Mouse (Mus musculus) heart, adult 8-10 months (tissue): Measurements from ENCODE around the gene Colca2. TPM values are rescaled to one million over a fixed set of nuclear protein-coding genes. Genes with fewer than 3 reads are reported as not detected.

Source experiments
- DNase-seq: peaks from one replicate; pipeline ENCODE4 v3.0.0; 2022; ENCODE audit warnings: low spot score
- total RNA-seq, 4 experiments: library from RNA; stranded (reverse); gene quantifications; 2 replicates each; pipeline ENCODE4 v1.2.4; 2022

The Colca2 gene
- 1 to 10 TPM in 3 of 4 experiments, under 1 TPM in 1; 0.92 to 1.9 (median 1.4) TPM for total RNA-seq

GRCm38 (mm10) chr9:51278500-51279381, at the start of gene Colca2:
Gene Colca2 (minus strand): TSS chr9:51278569.
- peak; percentile 72 for DNase-seq

DNA sequence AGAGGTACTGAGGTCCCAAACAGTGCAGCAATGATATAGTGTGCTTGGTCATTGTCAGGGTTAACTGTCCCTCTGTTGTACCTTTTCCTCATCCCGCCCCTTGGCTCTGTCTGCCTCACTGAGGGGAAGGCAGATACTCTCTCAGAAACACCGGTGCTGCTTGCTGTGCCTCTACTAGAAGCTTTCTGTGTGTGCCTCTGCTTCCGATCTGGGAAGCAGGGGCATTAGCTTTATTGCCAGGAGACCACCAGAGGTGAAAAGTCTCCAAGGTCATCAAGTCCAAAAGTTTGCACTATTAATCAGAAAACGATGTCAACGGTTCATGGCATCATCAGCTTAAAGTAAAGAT, 49.2 kb upstream of the Colca2 start:
- no peak for DNase-seq

DNA sequence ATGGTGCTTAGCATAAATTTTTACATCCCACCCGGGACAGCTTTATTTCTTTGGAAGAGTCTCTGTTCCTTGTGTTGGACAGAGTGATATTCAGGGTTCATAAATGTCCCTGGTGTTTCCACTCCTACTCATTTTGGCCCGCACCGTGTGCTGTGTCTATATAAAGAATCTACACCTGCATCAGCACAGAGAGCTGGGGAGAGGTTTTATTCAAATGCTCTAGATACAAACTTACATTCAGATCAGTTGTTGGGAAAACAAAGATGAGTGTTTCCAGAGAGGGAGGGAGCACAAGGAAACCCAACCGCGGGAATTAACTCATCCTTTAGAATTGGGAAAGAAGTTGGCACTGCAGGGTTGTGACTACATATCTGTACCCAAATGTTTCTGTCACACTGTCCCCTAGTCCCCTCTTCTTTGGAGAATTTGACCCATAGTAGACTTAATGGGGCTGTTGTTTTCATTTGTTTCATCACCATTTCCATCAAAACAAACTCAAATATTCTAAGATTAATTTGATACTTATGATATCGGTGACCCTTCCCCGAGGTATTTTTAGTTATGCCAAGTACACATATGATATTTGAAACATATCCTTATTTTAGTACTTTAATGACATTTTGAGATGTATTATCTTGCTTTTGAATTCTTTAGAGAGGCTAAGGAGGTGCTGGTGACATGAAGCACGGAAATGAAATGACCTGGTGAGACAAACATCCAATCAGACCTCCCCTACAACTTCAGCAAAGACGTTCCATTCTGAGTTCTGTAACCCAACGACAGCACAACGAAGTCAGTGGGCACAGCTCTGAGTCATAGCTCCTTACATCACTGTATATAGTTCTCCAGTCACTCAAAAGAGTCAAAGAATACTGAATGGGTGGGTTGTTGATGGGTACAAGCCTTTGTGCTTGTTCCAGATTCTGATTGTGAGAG, 48.5 kb upstream of the Colca2 start:
- no peak for DNase-seq

GRCm38 (mm10) chr9:51324406-51325065, 46.2 kb upstream of the Colca2 start:
- DNase-seq = no peak

- DNase-seq = no peak
These were observed 41.7 kb upstream of the Colca2 start for GRCm38 (mm10) chr9:51320096-51320495.

- no peak for DNase-seq
These were observed 39.9 kb upstream of the Colca2 start for GRCm38 (mm10) chr9:51318246-51318645.

GRCm38 (mm10) chr9:51317322-51317721, 39.0 kb upstream of the Colca2 start:
- DNase-seq = no peak

GRCm38 (mm10) chr9:51315402-51316063, 37.2 kb upstream of the Colca2 start:
- no peak for DNase-seq

- DNase-seq = no peak
These were observed 34.4 kb upstream of the Colca2 start for GRCm38 (mm10) chr9:51312554-51313317.

- DNase-seq = no peak
These were observed 32.1 kb upstream of the Colca2 start for GRCm38 (mm10) chr9:51310515-51310914.

DNA sequence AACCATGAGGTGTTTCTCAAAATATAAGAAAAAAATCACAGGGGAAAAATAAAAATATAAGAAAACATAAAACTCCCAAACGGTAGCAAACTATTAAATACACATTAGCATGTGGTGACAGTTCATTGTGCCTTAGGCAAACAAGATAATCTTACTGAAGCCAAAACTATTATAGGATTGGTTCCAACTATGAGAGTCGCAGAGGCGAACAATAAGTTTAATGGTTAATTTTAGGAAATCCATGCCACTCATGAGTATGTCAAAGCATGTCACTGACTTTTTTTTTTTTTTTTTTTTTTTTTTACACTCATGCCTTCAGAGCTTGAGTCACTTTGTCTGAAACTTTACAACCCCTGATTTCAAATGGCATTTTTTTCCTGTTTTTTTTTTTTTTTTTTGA, 28.0 kb upstream of the Colca2 start:
- no peak for DNase-seq

DNA sequence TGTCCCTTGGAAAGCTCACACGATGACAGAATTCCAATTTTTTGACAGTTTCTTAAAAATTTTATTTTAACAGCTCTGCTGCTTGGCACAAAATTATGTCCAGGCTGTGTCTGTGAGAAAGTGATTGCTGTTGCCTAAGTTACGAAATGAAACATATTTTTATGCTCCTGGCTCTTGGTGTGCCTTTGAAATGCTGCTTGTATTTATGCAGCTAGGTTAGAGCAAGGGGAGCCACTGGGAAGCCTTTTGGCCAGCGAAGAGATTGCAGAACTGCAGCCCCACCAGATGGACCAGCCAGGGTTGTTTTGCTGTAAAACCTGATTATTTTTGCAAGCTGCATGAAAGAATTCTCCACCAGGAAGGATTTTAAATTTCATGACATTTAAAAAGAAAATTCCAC, 26.8 kb upstream of the Colca2 start:
- DNase-seq = no peak

DNA sequence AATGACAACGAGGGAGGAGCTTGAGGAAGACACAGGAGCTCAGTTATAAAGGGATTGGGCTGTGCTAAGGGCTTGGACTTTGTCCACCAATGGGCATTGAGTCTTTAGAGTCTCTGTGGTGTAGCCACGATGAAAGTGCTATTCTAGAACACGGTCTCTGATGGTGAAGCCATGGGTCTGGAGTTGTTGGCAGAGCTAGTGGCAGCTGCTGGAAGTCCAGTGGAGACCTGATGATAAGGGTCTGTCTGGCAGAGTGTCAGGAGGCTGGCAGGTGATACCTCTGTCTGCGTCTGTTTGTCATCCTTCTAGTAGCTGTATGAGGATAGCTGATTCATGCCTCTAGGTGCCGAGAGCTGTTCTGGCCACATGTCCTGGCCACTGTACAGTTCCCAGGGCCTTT, 25.6 kb upstream of the Colca2 start:
- DNase-seq = no peak

GRCm38 (mm10) chr9:51293541-51293940, 15.2 kb upstream of the Colca2 start:
- no peak for DNase-seq

- DNase-seq = peak; percentile 76
These were observed 14.3 kb upstream of the Colca2 start for GRCm38 (mm10) chr9:51292674-51293073.

GRCm38 (mm10) chr9:51290980-51291379, 12.6 kb upstream of the Colca2 start:
- no peak for DNase-seq

DNA sequence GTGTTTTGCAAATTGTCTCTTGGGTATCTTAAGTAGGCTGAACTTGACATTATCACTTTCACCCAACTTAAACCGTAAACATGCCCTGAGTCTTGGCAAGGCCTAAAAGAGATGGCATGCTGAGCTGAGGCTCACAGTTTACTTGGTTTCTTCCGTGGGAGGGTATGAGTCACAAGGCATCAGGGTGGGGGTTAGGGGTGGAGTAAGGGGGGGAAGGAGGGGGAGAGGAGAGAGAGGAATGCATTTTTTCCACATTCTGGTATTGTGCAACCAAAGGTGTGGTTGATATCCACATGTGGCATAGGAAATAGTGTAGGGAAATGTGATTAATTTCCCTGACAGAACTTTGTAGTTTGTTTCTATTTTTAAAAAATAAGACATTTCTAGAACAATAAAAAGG, 7.7 kb upstream of the Colca2 start:
- DNase-seq = no peak

- DNase-seq = no peak
These were observed 403 bp downstream of the Colca2 start for GRCm38 (mm10) chr9:51277834-51278498.

DNA sequence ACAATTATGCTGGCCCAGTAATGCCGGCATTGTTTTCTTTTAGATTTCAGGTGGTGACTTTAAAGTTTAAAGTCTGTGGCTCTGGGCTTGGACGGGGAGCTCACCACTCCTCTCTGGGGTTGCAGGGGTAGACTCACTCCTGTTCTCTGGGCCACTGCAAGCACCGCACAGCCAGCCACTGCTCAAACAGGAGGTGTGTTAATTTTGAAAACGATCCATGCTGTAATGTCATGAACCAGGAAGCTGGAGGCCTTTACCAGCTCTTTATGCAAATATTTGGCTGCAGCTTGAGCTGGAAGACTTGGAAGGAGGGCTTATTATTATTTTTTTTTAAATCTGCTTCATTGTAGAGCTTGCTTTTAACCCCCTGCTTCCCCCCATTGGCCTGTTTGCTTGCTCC, 3.7 kb downstream of the Colca2 start:
- no peak for DNase-seq

GRCm38 (mm10) chr9:51273581-51274154, 4.7 kb downstream of the Colca2 start:
- DNase-seq = peak; percentile 12
